Mouse (Mus musculus): ENCODE data around the gene Rai14.

DNA sequence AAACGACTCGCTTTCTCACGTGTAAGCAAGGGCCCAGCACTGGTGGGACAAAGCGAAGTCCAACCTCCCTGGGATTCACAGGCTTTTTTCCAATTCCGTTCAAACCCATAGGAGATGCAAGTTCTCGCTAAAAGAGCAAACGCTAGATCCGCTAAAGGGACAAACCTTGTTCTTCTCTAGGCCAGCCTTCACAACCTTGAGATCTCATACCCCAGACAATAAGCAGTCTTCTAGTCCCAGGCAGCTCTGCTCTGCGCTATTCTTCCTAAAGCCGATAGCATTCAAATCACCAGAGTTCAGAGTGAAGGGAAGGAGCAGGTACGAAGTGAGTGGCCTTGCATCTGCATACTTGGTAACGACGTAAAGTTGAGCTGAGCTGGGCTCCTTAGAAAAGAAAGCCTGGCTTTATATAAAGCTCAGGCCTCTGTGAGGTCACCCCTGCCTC, 1.2 kb downstream of the Rai14 start:
- TF ChIP-seq CTCF (IDR thresholded peaks at IDR 0.05; ENCODE audit: insufficient read depth, low read depth, low read length) (no peak), POLR2A (IDR thresholded peaks at IDR 0.05; ENCODE audit: insufficient read depth, low read depth, low read length) (no peak)

All from olfactory bulb, adult 2 months (tissue).